Mouse (Mus musculus): ENCODE data around the gene Gm43638. TPM values are rescaled to one million over a fixed set of nuclear protein-coding genes. Genes with fewer than 3 reads are reported as not detected.
"Not testable (repeated sequence)": the region's sequence is repeated elsewhere in the genome, so short reads cannot be mapped to it uniquely, and the experiment has no call there.

Gm43638 gene
- polyA plus RNA-seq (2015; fragmentation: Nextera tagmentation; extraction: Ambion mirVana): 0.11 TPM in 1 of 2 replicates, not detected in the other

- not testable (repeated sequence) for H3K4me3 ChIP-seq (replicated peaks); H3K27ac ChIP-seq (replicated peaks); H3K36me3 ChIP-seq; ATAC-seq (ENCODE audit: insufficient number of reproducible peaks, low FRiP score, low TSS enrichment, low read depth); H3K4me2 ChIP-seq (replicated peaks); H3K9me3 ChIP-seq (replicated peaks); H3K4me1 ChIP-seq; H3K27me3 ChIP-seq; H3K9ac ChIP-seq
- WGBS: 84% methylated on average over 1 of the region's 1 CpGs
These were observed at the start of gene Gm43638 for GRCm38 (mm10) chr5:87486706-87487105. Gm43638 (minus strand) TSS chr5:87486806.

GRCm38 (mm10) chr5:87535994-87536644, 49.5 kb upstream of the Gm43638 start:
- no peaks in the 10 kb centered on the region for H3K4me1 ChIP-seq
- no peak overlapping the region for H3K9ac ChIP-seq
- H3K36me3 ChIP-seq: no peaks in the 10 kb centered on the region
- no peak overlapping the region for H3K4me3 ChIP-seq (replicated peaks)
- WGBS: 74% methylated on average over 4 of the region's 4 CpGs
- H3K27me3 ChIP-seq: no peaks in the 10 kb centered on the region
- no peak overlapping the region for H3K4me2 ChIP-seq (replicated peaks)
- no peak overlapping the region for H3K27ac ChIP-seq (replicated peaks)
- H3K9me3 ChIP-seq (replicated peaks): no peaks in the 10 kb centered on the region
- ATAC-seq (ENCODE audit: insufficient number of reproducible peaks, low FRiP score, low TSS enrichment, low read depth): no peak

GRCm38 (mm10) chr5:87532288-87532687, 45.7 kb upstream of the Gm43638 start:
- Histone ChIP-seq H3K4me2 (replicated peaks) (no peak overlapping the region), H3K9ac (no peak overlapping the region), H3K4me1 (no peaks in the 10 kb centered on the region), H3K36me3 (no peaks in the 10 kb centered on the region), H3K9me3 (replicated peaks) (no peaks in the 10 kb centered on the region), H3K27me3 (no peaks in the 10 kb centered on the region), H3K27ac (replicated peaks) (no peak overlapping the region), H3K4me3 (replicated peaks) (no peak overlapping the region)
- ATAC-seq (ENCODE audit: insufficient number of reproducible peaks, low FRiP score, low TSS enrichment, low read depth): no peak
- WGBS: 68% methylated on average over 2 of the region's 2 CpGs

- ATAC-seq (ENCODE audit: insufficient number of reproducible peaks, low FRiP score, low TSS enrichment, low read depth); H3K4me1 ChIP-seq; H3K4me2 ChIP-seq (replicated peaks); H3K27me3 ChIP-seq; H3K36me3 ChIP-seq; H3K9me3 ChIP-seq (replicated peaks); H3K27ac ChIP-seq (replicated peaks); H3K9ac ChIP-seq; H3K4me3 ChIP-seq (replicated peaks): not testable (repeated sequence)
- WGBS: 83% methylated on average over 2 of the region's 2 CpGs
These were observed 37.0 kb upstream of the Gm43638 start for GRCm38 (mm10) chr5:87523561-87523960.

- ATAC-seq (ENCODE audit: insufficient number of reproducible peaks, low FRiP score, low TSS enrichment, low read depth): no peak; the same call in 1 of the 2 replicates
- H3K36me3 ChIP-seq: no peaks in the 10 kb centered on the region
- no peak overlapping the region for H3K27ac ChIP-seq (replicated peaks)
- H3K4me2 ChIP-seq (replicated peaks): no peak overlapping the region
- no peaks in the 10 kb centered on the region for H3K27me3 ChIP-seq
- no peaks in the 10 kb centered on the region for H3K9me3 ChIP-seq (replicated peaks)
- no peak overlapping the region for H3K9ac ChIP-seq
- WGBS: 47% methylated on average over 4 of the region's 4 CpGs
- H3K4me1 ChIP-seq: no peaks in the 10 kb centered on the region
- H3K4me3 ChIP-seq (replicated peaks): no peak overlapping the region
These were observed 19.3 kb upstream of the Gm43638 start for GRCm38 (mm10) chr5:87505776-87506458.

GRCm38 (mm10) chr5:87502687-87503086, 16.1 kb upstream of the Gm43638 start:
- H3K4me1 ChIP-seq: no peaks in the 10 kb centered on the region
- no peak overlapping the region for H3K27ac ChIP-seq (replicated peaks)
- no peaks in the 10 kb centered on the region for H3K27me3 ChIP-seq
- H3K9ac ChIP-seq: no peak overlapping the region
- no peak overlapping the region for H3K4me3 ChIP-seq (replicated peaks)
- no peak overlapping the region for H3K4me2 ChIP-seq (replicated peaks)
- peak; percentile 86 for ATAC-seq (ENCODE audit: insufficient number of reproducible peaks, low FRiP score, low TSS enrichment, low read depth)
- no peaks in the 10 kb centered on the region for H3K9me3 ChIP-seq (replicated peaks)
- 54% methylated on average over 1 of the region's 1 CpGs for WGBS
- no peaks in the 10 kb centered on the region for H3K36me3 ChIP-seq

- Histone ChIP-seq H3K9me3 (replicated peaks) (no peaks in the 10 kb centered on the region), H3K4me3 (replicated peaks) (no peak overlapping the region), H3K4me1 (no peaks in the 10 kb centered on the region), H3K27me3 (no peaks in the 10 kb centered on the region), H3K27ac (replicated peaks) (no peak overlapping the region), H3K4me2 (replicated peaks) (no peak overlapping the region), H3K36me3 (no peaks in the 10 kb centered on the region), H3K9ac (no peak overlapping the region)
- ATAC-seq (ENCODE audit: insufficient number of reproducible peaks, low FRiP score, low TSS enrichment, low read depth): no peak
These were observed 12.7 kb upstream of the Gm43638 start for GRCm38 (mm10) chr5:87499341-87499740.

GRCm38 (mm10) chr5:87498936-87499335, 12.3 kb upstream of the Gm43638 start:
- ATAC-seq (ENCODE audit: insufficient number of reproducible peaks, low FRiP score, low TSS enrichment, low read depth): no peak
- H3K9ac ChIP-seq: no peak overlapping the region
- H3K27me3 ChIP-seq: no peaks in the 10 kb centered on the region
- H3K27ac ChIP-seq (replicated peaks): no peak overlapping the region
- no peaks in the 10 kb centered on the region for H3K9me3 ChIP-seq (replicated peaks)
- H3K4me3 ChIP-seq (replicated peaks): no peak overlapping the region
- H3K4me1 ChIP-seq: no peaks in the 10 kb centered on the region
- no peaks in the 10 kb centered on the region for H3K36me3 ChIP-seq
- H3K4me2 ChIP-seq (replicated peaks): no peak overlapping the region

DNA sequence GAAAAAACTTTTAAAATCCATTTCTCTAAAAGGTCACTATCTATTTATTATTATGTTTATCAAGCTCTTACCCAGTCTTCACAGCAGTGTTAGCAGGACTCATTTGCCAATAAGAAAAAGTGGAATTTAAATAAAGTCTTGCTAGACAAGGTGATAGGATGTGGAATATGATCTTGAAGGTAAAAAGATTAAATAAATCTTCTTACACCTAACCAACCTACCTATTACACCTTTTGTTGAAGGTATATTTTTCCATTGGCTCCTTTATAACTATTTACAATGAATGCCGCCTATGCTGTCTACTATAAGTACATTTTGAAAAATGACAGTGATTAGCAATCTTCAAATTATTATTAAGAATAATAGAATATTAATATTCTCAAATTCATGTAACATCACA, 4.2 kb upstream of the Gm43638 start, which contains the start of gene Ugt2a1:
Gene Ugt2a1, minus strand, starts transcription at position 101 of the 400 bp plus-strand sequence.
- Histone ChIP-seq H3K4me2 (replicated peaks) (no peak within 1 kb of the TSS), H3K36me3 (no peaks in the 10 kb centered on the region), H3K4me1 (no peaks in the 10 kb centered on the region), H3K9me3 (replicated peaks) (no peaks in the 10 kb centered on the region), H3K27ac (replicated peaks) (no peak within 1 kb of the TSS), H3K27me3 (no peaks in the 10 kb centered on the region), H3K4me3 (replicated peaks) (no peak within 1 kb of the TSS), H3K9ac (no peak within 1 kb of the TSS)
- 89% methylated on average over 1 of the region's 1 CpGs for WGBS
- ATAC-seq (ENCODE audit: insufficient number of reproducible peaks, low FRiP score, low TSS enrichment, low read depth): no peak

GRCm38 (mm10) chr5:87482160-87482559, 4.4 kb downstream of the Gm43638 start, which contains the start of gene Ugt2a2:
Ugt2a2 (minus strand) TSS chr5:87482260.
- Histone ChIP-seq H3K4me1 (no peaks in the 10 kb centered on the region), H3K27me3 (no peaks in the 10 kb centered on the region), H3K36me3 (no peaks in the 10 kb centered on the region), H3K4me2 (replicated peaks) (no peak within 1 kb of the TSS), H3K9ac (no peak within 1 kb of the TSS), H3K9me3 (replicated peaks) (no peaks in the 10 kb centered on the region), H3K4me3 (replicated peaks) (no peak within 1 kb of the TSS), H3K27ac (replicated peaks) (no peak within 1 kb of the TSS)
- no peak for ATAC-seq (ENCODE audit: insufficient number of reproducible peaks, low FRiP score, low TSS enrichment, low read depth)
- 69% methylated on average over 5 of the region's 5 CpGs for WGBS

GRCm38 (mm10) chr5:87458810-87459209, 27.8 kb downstream of the Gm43638 start:
- no peak overlapping the region for H3K27ac ChIP-seq (replicated peaks)
- no peak overlapping the region for H3K4me2 ChIP-seq (replicated peaks)
- H3K9ac ChIP-seq: no peak overlapping the region
- no peaks in the 10 kb centered on the region for H3K27me3 ChIP-seq
- ATAC-seq (ENCODE audit: insufficient number of reproducible peaks, low FRiP score, low TSS enrichment, low read depth): no peak
- no peak overlapping the region for H3K4me3 ChIP-seq (replicated peaks)
- no peaks in the 10 kb centered on the region for H3K36me3 ChIP-seq
- H3K4me1 ChIP-seq: no peaks in the 10 kb centered on the region
- WGBS: 40% methylated on average over 1 of the region's 1 CpGs
- H3K9me3 ChIP-seq (replicated peaks): no peaks in the 10 kb centered on the region

GRCm38 (mm10) chr5:87457701-87458100, 28.9 kb downstream of the Gm43638 start:
- Histone ChIP-seq H3K27me3 (no peaks in the 10 kb centered on the region), H3K4me2 (replicated peaks) (no peak overlapping the region), H3K36me3 (no peaks in the 10 kb centered on the region), H3K27ac (replicated peaks) (no peak overlapping the region), H3K4me1 (no peaks in the 10 kb centered on the region), H3K4me3 (replicated peaks) (no peak overlapping the region), H3K9ac (no peak overlapping the region), H3K9me3 (replicated peaks) (no peaks in the 10 kb centered on the region)
- no peak for ATAC-seq (ENCODE audit: insufficient number of reproducible peaks, low FRiP score, low TSS enrichment, low read depth)
